Mouse (Mus musculus) liver, embryonic 14.5 days (tissue): ENCODE data around the gene Ebf4. TPM values are rescaled to one million over a fixed set of nuclear protein-coding genes. Genes with fewer than 3 reads are reported as not detected.
A peak's percentile ranks its signal among the peaks of the same experiment; 100 is the strongest.

Source experiments
- ATAC-seq: fragments of 200-750 bp; cut with Nextera tagmentation; 2 replicates; pipeline ENCODE4 v1.8.0; 2017; ENCODE audit warnings: moderate number of reproducible peaks, mild to moderate bottlenecking, moderate library complexity; ENCODE audit not compliant: insufficient read depth
- DNase-seq, 3 experiments: peaks; one replicate each; pipeline ENCODE4 v3.0.0-alpha.2; 2012 to 2013; ENCODE audit warnings: low read depth in 3 of 3, low spot score in 3 of 3
- H3K27ac ChIP-seq: fragments of 300-500 bp; sonication (generic); 2 replicates; pipeline ENCODE4 v1.5.1; 2014; ENCODE audit warnings: moderate library complexity, mild to moderate bottlenecking, control low read depth, inconsistent platforms
- H3K27me3 ChIP-seq: fragments of 300-500 bp; sonication (generic); 2 replicates; pipeline ENCODE4 v1.6.1; 2014; ENCODE audit warnings: mild to moderate bottlenecking, low read length, moderate library complexity; ENCODE audit not compliant: control insufficient read depth, insufficient read depth
- H3K36me3 ChIP-seq: fragments of 300-500 bp; sonication (generic); replicated peaks from 2 replicates; pipeline ENCODE4 v1.6.1; 2014; ENCODE audit warnings: low read depth; ENCODE audit not compliant: control insufficient read depth, insufficient read depth
- H3K4me1 ChIP-seq, 2 experiments: fragments of 200-500 bp in 1 of 2; fragments of 300-500 bp in 1 of 2; sonication (generic) in 1 of 2; replicated peaks; 2 replicates each; pipeline ENCODE4 v1.6.1; 2012 to 2014; ENCODE audit warnings: antibody characterized with exemption in 1 of 2, inconsistent platforms in 1 of 2, low read length in 1 of 2; ENCODE audit not compliant: control insufficient read depth in 2 of 2, insufficient read depth in 2 of 2
- H3K4me2 ChIP-seq: fragments of 300-500 bp; sonication (generic); 2 replicates; pipeline ENCODE4 v1.6.1; 2014; ENCODE audit warnings: low read depth, mild to moderate bottlenecking, control low read depth, moderate library complexity
- H3K4me3 ChIP-seq, 2 experiments: fragments of 200-500 bp in 1 of 2; fragments of 300-500 bp in 1 of 2; sonication (generic) in 1 of 2; 2 replicates each; pipeline ENCODE4 v1.5.1; 2012 to 2014; ENCODE audit warnings: low read depth in 2 of 2, low read length in 2 of 2, mild to moderate bottlenecking in 2 of 2, control low read depth in 1 of 2, inconsistent platforms in 1 of 2, moderate library complexity in 1 of 2; ENCODE audit not compliant: insufficient read depth in 1 of 2
- H3K9ac ChIP-seq: fragments of 300-500 bp; sonication (generic); replicated peaks from 2 replicates; pipeline ENCODE4 v1.6.1; 2014; ENCODE audit warnings: mild to moderate bottlenecking, control low read depth, moderate library complexity
- H3K9me3 ChIP-seq: fragments of 300-500 bp; sonication (generic); 2 replicates; pipeline ENCODE4 v1.6.1; 2016; ENCODE audit warnings: low read length, mixed read lengths; ENCODE audit not compliant: control insufficient read depth
- CTCF ChIP-seq: IDR thresholded peaks from 2 replicates; pipeline ENCODE4 v1.5.1; 2016; ENCODE audit warnings: antibody characterized with exemption, low read depth, control low read depth
- EP300 ChIP-seq: IDR thresholded peaks from 2 replicates; pipeline ENCODE4 v1.6.1; 2016; ENCODE audit warnings: antibody characterized with exemption, low read depth
- WGBS: fragments of 180-500 bp; shearing (Covaris S2); extraction: QIAGEN DNeasy Blood & Tissue Kit; methylation state at CpG from one replicate; pipeline ENCODE4 v1.1.7; 2014; ENCODE audit not compliant: insufficient replicate concordance; 5-methylcytosine and 5-hydroxymethylcytosine counted together
- polyA plus RNA-seq, 2 experiments: library from polyadenylated mRNA; depleted of rRNA in 1 of 2; stranded (reverse) in 1 of 2; unstranded in 1 of 2; fragments of >200 nt; fragmentation: Nextera tagmentation in 1 of 2; extraction: Ambion mirVana in 1 of 2; gene quantifications; 2 replicates each; pipeline versions ENCODE4 v1.2.1 to v1.2.3; 2012 to 2014

Ebf4 gene
- polyA plus RNA-seq (2012; rRNA removed) (0.32 and 0.37 TPM in 2 replicates), polyA plus RNA-seq (2014; fragmentation: Nextera tagmentation; extraction: Ambion mirVana) (0.05 TPM in 1 of 2 replicates, not detected in the other)

GRCm38 (mm10) chr2:130294936-130295277 lies at the start of gene Ebf4:
Gene Ebf4, plus strand, starts transcription at chr2:130295169.
- 0 out of 4 replicates have a peak, but pooled peaks cover 0 to 3% of the 10 kb centered on the region in 2 experiments for H3K4me1 ChIP-seq
- peak within 1 kb of the TSS; percentile 53 for H3K4me2 ChIP-seq
- DNase-seq (no peak), ATAC-seq (no peak)
- H3K4me3 ChIP-seq = peak within 1 kb of the TSS; percentile 8 to 50; a peak in 2 of 4 replicates
- H3K27ac ChIP-seq = no peak within 1 kb of the TSS
- no peak within 1 kb of the TSS for H3K9ac ChIP-seq
- no peak for TF ChIP-seq EP300
- TF ChIP-seq CTCF = no peak
- H3K27me3 ChIP-seq = peaks cover 60% of the 10 kb centered on the region
- under 1% methylated on average over 30 of the region's 39 CpGs for WGBS
- no peaks in the 10 kb centered on the region for H3K9me3 ChIP-seq
- no peaks in the 10 kb centered on the region for H3K36me3 ChIP-seq

DNA sequence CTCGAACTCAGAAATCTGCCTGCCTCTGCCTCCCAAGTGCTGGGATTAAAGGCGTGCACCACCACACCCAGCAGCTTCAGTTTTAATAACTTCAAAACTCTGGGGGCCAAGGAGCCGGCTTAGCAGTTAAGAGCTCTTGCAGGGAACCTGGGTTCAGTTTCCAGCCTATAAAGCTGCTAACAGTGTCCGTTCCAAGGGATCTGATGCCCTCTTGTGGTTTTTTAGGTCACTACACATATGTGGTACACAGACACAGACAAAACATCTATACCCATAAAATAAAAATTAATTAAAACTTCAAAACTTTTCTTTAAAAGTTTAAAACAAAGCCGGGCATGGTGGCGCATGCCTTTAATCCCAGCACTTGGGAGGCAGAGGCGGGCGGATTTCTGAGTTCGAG lies 48.1 kb upstream of the Ebf4 start:
- no peak for TF ChIP-seq EP300
- TF ChIP-seq CTCF = peak; percentile 62
- DNase-seq (peak in 1 of 3 experiments; percentile 35), ATAC-seq (no peak)
- no peaks in the 10 kb centered on the region for H3K27me3 ChIP-seq
- no peak overlapping the region for H3K4me2 ChIP-seq
- 41% methylated on average over 9 of the region's 9 CpGs for WGBS
- peaks cover 2 to 11% of the 10 kb centered on the region in 2 experiments; a peak in 3 of 4 replicates for H3K4me1 ChIP-seq
- no peak overlapping the region for H3K4me3 ChIP-seq
- H3K9ac ChIP-seq = no peak overlapping the region
- H3K36me3 ChIP-seq = no peaks in the 10 kb centered on the region
- H3K9me3 ChIP-seq = no peaks in the 10 kb centered on the region
- no peak overlapping the region for H3K27ac ChIP-seq

DNA sequence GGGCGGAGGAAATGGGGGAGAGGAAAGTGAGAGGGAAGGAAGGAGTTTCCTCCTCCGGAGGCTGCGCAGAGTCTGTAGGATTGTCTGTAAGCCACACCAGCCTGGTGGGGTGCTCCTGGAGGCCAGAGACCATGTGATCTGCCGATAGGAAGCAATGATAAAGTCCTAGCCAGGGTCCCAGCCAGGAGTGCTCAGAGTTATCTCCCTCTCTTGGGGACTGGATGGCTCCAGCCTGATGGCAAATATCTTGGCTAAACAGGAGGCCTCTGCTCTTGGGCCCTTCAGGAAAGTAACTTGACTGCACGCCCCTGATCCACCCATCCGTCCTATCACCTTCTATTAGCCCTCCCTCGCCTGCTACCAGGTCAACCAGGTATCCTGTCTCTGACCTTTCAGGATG lies 46.7 kb upstream of the Ebf4 start:
- peaks cover 2 to 11% of the 10 kb centered on the region in 2 experiments; a peak in 3 of 4 replicates for H3K4me1 ChIP-seq
- no peak for TF ChIP-seq CTCF
- TF ChIP-seq EP300 = peak; percentile 46
- no peaks in the 10 kb centered on the region for H3K9me3 ChIP-seq
- no peaks in the 10 kb centered on the region for H3K27me3 ChIP-seq
- DNase-seq (peak; percentile 17 to 36 (median 25)), ATAC-seq (peak; percentile 90)
- H3K36me3 ChIP-seq = no peaks in the 10 kb centered on the region
- H3K4me3 ChIP-seq = no peak overlapping the region
- H3K27ac ChIP-seq = no peak overlapping the region
- H3K9ac ChIP-seq = no peak overlapping the region
- H3K4me2 ChIP-seq = peak overlapping the region; percentile 3; the same call in 1 of the 2 replicates
- WGBS = 34% methylated on average over 7 of the region's 7 CpGs

GRCm38 (mm10) chr2:130256762-130257161 lies 38.2 kb upstream of the Ebf4 start:
- WGBS = 37% methylated on average over 4 of the region's 4 CpGs
- Histone ChIP-seq H3K4me2 (no peak overlapping the region), H3K4me3 (no peak overlapping the region), H3K9me3 (no peaks in the 10 kb centered on the region), H3K36me3 (no peaks in the 10 kb centered on the region), H3K4me1 (peaks cover 13 to 16% of the 10 kb centered on the region in 2 experiments), H3K27ac (no peak overlapping the region), H3K27me3 (no peaks in the 10 kb centered on the region), H3K9ac (no peak overlapping the region)
- ATAC-seq (no peak), DNase-seq (no peak)
- TF ChIP-seq CTCF = no peak
- no peak for TF ChIP-seq EP300

GRCm38 (mm10) chr2:130260822-130261221 lies 34.1 kb upstream of the Ebf4 start:
- TF ChIP-seq CTCF = no peak
- no peak for ATAC-seq
- Histone ChIP-seq H3K9ac (peak overlapping the region; percentile 16), H3K4me2 (peak overlapping the region; percentile 73), H3K9me3 (no peaks in the 10 kb centered on the region), H3K36me3 (no peaks in the 10 kb centered on the region), H3K4me3 (no peak overlapping the region), H3K27ac (no peak overlapping the region), H3K27me3 (no peaks in the 10 kb centered on the region), H3K4me1 (peaks cover 43 to 48% of the 10 kb centered on the region in 2 experiments)
- WGBS = 55% methylated on average over 4 of the region's 4 CpGs
- no peak for DNase-seq
